Mouse (Mus musculus): ENCODE measurements around the gene Atp6v0a1. TPM values are rescaled to one million over a fixed set of nuclear protein-coding genes. Genes with fewer than 3 reads are reported as not detected.
A peak's percentile ranks its signal among the peaks of the same experiment; 100 is the strongest.

Atp6v0a1 gene
- polyA plus RNA-seq, 1 experiment: 33.7 TPM

DNA sequence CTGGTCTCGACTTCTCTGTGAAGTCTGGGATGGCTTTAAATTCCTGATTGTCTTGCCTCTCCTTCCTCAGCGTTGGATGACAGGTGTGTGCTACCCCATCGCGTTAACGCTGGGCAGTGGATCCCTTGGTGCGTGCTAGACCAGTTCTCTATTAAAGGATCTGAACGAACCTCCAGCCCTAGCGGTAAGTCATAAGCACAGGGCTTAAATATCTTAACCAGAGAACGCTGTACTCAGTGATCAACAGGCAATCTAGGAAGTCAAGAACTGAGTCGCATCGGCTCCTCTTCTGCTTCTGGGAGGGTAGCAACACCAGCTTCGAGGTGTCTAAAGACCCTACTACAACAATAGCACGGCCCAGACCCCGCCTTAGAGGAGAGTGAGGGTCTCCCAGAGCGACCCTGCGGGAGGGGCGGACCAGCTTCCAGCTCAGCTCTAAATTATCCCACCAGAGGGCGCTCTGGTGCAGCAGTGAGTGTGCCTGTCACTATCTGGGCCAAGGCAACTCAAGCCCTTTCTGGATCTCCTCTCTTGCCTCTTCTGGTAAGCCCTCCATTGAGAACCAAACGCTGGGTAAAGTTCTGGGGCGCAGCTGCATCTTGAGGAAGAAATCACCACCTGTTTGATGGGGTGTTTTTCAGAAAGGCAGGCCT lies 26.0 kb upstream of the Atp6v0a1 start:
- Histone ChIP-seq H3K4me1 (ENCODE audit: control insufficient read depth, insufficient read depth, low read length) (no peaks in the 10 kb centered on the region), H3K36me3 (ENCODE audit: control insufficient read depth, insufficient read depth, low read length, poor library complexity, severe bottlenecking) (no peaks in the 10 kb centered on the region), H3K9me3 (replicated peaks; ENCODE audit: control insufficient read depth, insufficient read depth, low read length, poor library complexity, severe bottlenecking) (no peaks in the 10 kb centered on the region), H3K27me3 (ENCODE audit: control insufficient read depth, insufficient read depth, low read length, poor library complexity, severe bottlenecking) (no peaks in the 10 kb centered on the region), H3K27ac (ENCODE audit: insufficient read depth, low read length) (no peak overlapping the region), H3K9ac (ENCODE audit: low read depth, poor library complexity, severe bottlenecking) (no peak overlapping the region), H3K4me3 (ENCODE audit: low read depth, low read length) (peak overlapping the region; percentile 41)
- TF ChIP-seq EP300 (IDR thresholded peaks at IDR 0.05; ENCODE audit: insufficient read depth, low read depth, low read length): no peak
- TF ChIP-seq CTCF (IDR thresholded peaks at IDR 0.05; ENCODE audit: low read depth, low read length): peak; percentile 98
- TF ChIP-seq POLR2A (IDR thresholded peaks at IDR 0.05; ENCODE audit: insufficient read depth, low read length): no peak

DNA sequence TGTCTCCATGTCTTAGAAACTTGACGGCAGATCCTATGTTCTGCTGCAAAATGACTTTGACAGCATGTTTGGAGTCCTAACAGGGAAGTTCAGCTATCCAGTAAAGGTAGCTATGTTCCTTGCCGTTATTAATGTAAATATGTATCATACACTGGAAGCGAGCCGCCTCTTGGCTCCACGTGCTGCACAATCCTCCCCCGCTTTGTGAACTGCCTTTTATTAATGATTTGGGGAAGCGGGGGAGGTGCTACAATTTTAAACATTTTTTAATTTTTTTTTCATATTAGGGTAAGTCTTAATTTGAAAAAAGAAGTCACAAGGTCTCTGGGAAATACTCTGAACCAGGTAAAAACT lies 25.5 kb upstream of the Atp6v0a1 start:
- H3K9me3 ChIP-seq (replicated peaks; ENCODE audit: control insufficient read depth, insufficient read depth, low read length, poor library complexity, severe bottlenecking): no peaks in the 10 kb centered on the region
- no peak for TF ChIP-seq POLR2A (IDR thresholded peaks at IDR 0.05; ENCODE audit: insufficient read depth, low read length)
- TF ChIP-seq EP300 (IDR thresholded peaks at IDR 0.05; ENCODE audit: insufficient read depth, low read depth, low read length): no peak
- no peak for TF ChIP-seq CTCF (IDR thresholded peaks at IDR 0.05; ENCODE audit: low read depth, low read length)
- H3K36me3 ChIP-seq (ENCODE audit: control insufficient read depth, insufficient read depth, low read length, poor library complexity, severe bottlenecking): no peaks in the 10 kb centered on the region
- H3K9ac ChIP-seq (ENCODE audit: low read depth, poor library complexity, severe bottlenecking): no peak overlapping the region
- no peak overlapping the region for H3K27ac ChIP-seq (ENCODE audit: insufficient read depth, low read length)
- no peaks in the 10 kb centered on the region for H3K4me1 ChIP-seq (ENCODE audit: control insufficient read depth, insufficient read depth, low read length)
- no peaks in the 10 kb centered on the region for H3K27me3 ChIP-seq (ENCODE audit: control insufficient read depth, insufficient read depth, low read length, poor library complexity, severe bottlenecking)
- no peak overlapping the region for H3K4me3 ChIP-seq (ENCODE audit: low read depth, low read length)

DNA sequence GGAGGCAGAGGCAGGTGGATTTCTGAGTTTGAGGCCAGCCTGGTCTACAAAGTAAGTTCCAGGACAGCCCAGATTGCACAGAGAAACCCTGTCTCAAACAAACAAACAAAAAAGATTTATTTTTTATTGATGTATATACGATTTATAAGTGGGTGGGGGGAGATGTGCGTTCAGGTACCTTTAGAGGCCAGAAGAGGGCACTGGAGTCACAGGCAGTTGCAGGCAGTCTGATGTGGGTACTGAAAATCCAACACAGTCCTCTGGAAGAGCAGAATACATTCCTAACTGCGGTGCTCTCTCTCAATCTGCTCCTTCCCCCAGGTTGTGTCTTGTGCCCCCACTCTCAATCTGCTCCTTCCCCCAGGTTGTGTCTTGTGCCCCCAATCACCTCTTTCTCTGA lies 23.6 kb upstream of the Atp6v0a1 start:
- TF ChIP-seq CTCF (IDR thresholded peaks at IDR 0.05; ENCODE audit: low read depth, low read length) (peak; percentile 89), EP300 (IDR thresholded peaks at IDR 0.05; ENCODE audit: insufficient read depth, low read depth, low read length) (no peak)
- H3K9ac ChIP-seq (ENCODE audit: low read depth, poor library complexity, severe bottlenecking): no peak overlapping the region
- H3K4me1 ChIP-seq (ENCODE audit: control insufficient read depth, insufficient read depth, low read length): no peaks in the 10 kb centered on the region
- H3K36me3 ChIP-seq (ENCODE audit: control insufficient read depth, insufficient read depth, low read length, poor library complexity, severe bottlenecking): no peaks in the 10 kb centered on the region
- no peak overlapping the region for H3K27ac ChIP-seq (ENCODE audit: insufficient read depth, low read length)
- H3K27me3 ChIP-seq (ENCODE audit: control insufficient read depth, insufficient read depth, low read length, poor library complexity, severe bottlenecking): no peaks in the 10 kb centered on the region
- H3K4me3 ChIP-seq (ENCODE audit: low read depth, low read length): no peak overlapping the region
- H3K9me3 ChIP-seq (replicated peaks; ENCODE audit: control insufficient read depth, insufficient read depth, low read length, poor library complexity, severe bottlenecking): no peaks in the 10 kb centered on the region

DNA sequence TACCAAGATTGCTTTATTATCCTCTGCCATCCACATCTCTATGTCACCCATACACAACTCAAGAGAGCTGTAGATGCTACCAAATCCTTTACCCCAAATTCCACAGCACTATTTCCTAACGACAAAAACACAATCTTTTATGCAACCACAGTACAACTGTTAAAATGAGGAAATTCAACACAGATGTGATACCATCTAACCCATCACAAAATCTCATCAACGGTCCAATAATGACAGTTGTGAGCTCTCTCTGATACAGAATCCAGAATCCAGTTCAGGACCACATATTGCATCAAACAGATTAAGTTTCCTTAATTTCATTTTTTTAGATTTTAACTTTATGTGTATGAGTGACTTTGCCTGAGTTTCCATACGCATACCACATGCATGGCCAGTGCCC lies 20.6 kb upstream of the Atp6v0a1 start:
- Histone ChIP-seq H3K27me3 (ENCODE audit: control insufficient read depth, insufficient read depth, low read length, poor library complexity, severe bottlenecking) (no peaks in the 10 kb centered on the region), H3K27ac (ENCODE audit: insufficient read depth, low read length) (no peak overlapping the region), H3K4me3 (ENCODE audit: low read depth, low read length) (no peak overlapping the region), H3K9ac (ENCODE audit: low read depth, poor library complexity, severe bottlenecking) (no peak overlapping the region), H3K36me3 (ENCODE audit: control insufficient read depth, insufficient read depth, low read length, poor library complexity, severe bottlenecking) (no peaks in the 10 kb centered on the region), H3K9me3 (replicated peaks; ENCODE audit: control insufficient read depth, insufficient read depth, low read length, poor library complexity, severe bottlenecking) (no peaks in the 10 kb centered on the region), H3K4me1 (ENCODE audit: control insufficient read depth, insufficient read depth, low read length) (no peaks in the 10 kb centered on the region)
- TF ChIP-seq CTCF (IDR thresholded peaks at IDR 0.05; ENCODE audit: low read depth, low read length) (no peak), EP300 (IDR thresholded peaks at IDR 0.05; ENCODE audit: insufficient read depth, low read depth, low read length) (no peak), POLR2A (IDR thresholded peaks at IDR 0.05; ENCODE audit: insufficient read depth, low read length) (no peak)

DNA sequence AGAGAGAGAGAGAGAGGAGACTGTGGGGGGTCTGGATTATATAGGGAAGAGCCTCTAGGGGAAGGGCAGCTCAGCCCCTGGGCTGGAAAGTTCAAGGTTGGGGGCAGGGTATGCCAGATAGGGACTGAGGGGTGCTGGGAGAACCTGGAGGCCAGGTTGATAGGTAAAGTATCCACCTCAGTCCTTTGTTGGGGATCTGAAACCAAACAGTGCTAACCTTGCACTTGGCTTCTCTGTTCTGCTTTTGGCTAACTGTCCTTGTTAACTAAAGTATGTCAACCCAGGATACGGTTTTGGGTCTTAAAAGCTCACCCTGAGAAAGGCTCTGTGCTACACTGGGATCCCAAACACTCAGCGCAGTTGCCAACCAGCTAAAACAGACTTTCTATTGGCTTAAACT lies 19.6 kb upstream of the Atp6v0a1 start:
- no peaks in the 10 kb centered on the region; the same call in 1 of the 2 replicates for H3K27me3 ChIP-seq (ENCODE audit: control insufficient read depth, insufficient read depth, low read length, poor library complexity, severe bottlenecking)
- no peak for TF ChIP-seq POLR2A (IDR thresholded peaks at IDR 0.05; ENCODE audit: insufficient read depth, low read length)
- TF ChIP-seq CTCF (IDR thresholded peaks at IDR 0.05; ENCODE audit: low read depth, low read length): no peak
- no peak for TF ChIP-seq EP300 (IDR thresholded peaks at IDR 0.05; ENCODE audit: insufficient read depth, low read depth, low read length)
- no peak overlapping the region for H3K4me3 ChIP-seq (ENCODE audit: low read depth, low read length)
- no peaks in the 10 kb centered on the region for H3K36me3 ChIP-seq (ENCODE audit: control insufficient read depth, insufficient read depth, low read length, poor library complexity, severe bottlenecking)
- H3K9ac ChIP-seq (ENCODE audit: low read depth, poor library complexity, severe bottlenecking): no peak overlapping the region
- H3K4me1 ChIP-seq (ENCODE audit: control insufficient read depth, insufficient read depth, low read length): no peaks in the 10 kb centered on the region
- H3K9me3 ChIP-seq (replicated peaks; ENCODE audit: control insufficient read depth, insufficient read depth, low read length, poor library complexity, severe bottlenecking): no peaks in the 10 kb centered on the region
- H3K27ac ChIP-seq (ENCODE audit: insufficient read depth, low read length): no peak overlapping the region

DNA sequence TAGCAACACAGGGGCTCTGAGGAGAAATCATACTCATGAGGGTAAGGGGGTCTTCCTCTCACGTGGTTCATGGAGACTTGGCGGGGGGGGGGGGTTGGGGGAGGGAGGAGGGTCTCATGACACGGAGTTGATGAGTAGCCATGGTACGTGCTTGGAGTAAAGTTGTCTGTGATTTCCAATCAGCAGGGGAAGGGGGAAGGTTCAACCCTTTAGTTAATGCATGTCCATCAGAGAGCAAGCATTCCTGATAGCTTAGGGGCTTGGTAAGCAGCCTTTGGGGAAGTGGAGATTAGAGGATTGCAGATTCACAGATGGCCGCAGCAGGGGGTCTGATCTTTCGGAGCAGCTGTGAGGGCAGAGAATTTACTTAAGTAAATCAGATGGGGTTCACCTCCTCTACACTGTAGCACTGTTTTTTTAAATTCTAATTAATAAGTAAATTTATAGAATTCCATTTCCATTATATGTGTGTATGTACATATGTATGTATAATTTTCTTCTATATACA lies 18.2 kb upstream of the Atp6v0a1 start:
- TF ChIP-seq EP300 (IDR thresholded peaks at IDR 0.05; ENCODE audit: insufficient read depth, low read depth, low read length) (no peak), CTCF (IDR thresholded peaks at IDR 0.05; ENCODE audit: low read depth, low read length) (no peak), POLR2A (IDR thresholded peaks at IDR 0.05; ENCODE audit: insufficient read depth, low read length) (no peak)
- Histone ChIP-seq H3K36me3 (ENCODE audit: control insufficient read depth, insufficient read depth, low read length, poor library complexity, severe bottlenecking) (no peaks in the 10 kb centered on the region), H3K4me1 (ENCODE audit: control insufficient read depth, insufficient read depth, low read length) (no peaks in the 10 kb centered on the region), H3K9ac (ENCODE audit: low read depth, poor library complexity, severe bottlenecking) (no peak overlapping the region), H3K27ac (ENCODE audit: insufficient read depth, low read length) (no peak overlapping the region), H3K4me3 (ENCODE audit: low read depth, low read length) (no peak overlapping the region), H3K27me3 (ENCODE audit: control insufficient read depth, insufficient read depth, low read length, poor library complexity, severe bottlenecking) (no peaks in the 10 kb centered on the region; the same call in 1 of the 2 replicates), H3K9me3 (replicated peaks; ENCODE audit: control insufficient read depth, insufficient read depth, low read length, poor library complexity, severe bottlenecking) (no peaks in the 10 kb centered on the region)
